Mouse (Mus musculus) heart, adult 2 months (tissue): ENCODE results near the gene Prex1.

Experiments
- CTCF ChIP-seq: fragments of 200-600 bp; IDR thresholded peaks from 2 replicates; pipeline ENCODE4 v1.8.1; 2022; ENCODE audit warnings: antibody characterized with exemption, mild to moderate bottlenecking, moderate library complexity
- EP300 ChIP-seq: fragments of 200-500 bp; IDR thresholded peaks from 2 replicates; pipeline ENCODE4 v1.6.1; 2011; ENCODE audit warnings: low read depth, low read length, control low read depth; ENCODE audit not compliant: insufficient read depth
- POLR2A ChIP-seq: fragments of 200-500 bp; IDR thresholded peaks from 2 replicates; pipeline ENCODE4 v1.6.1; 2011; ENCODE audit warnings: mild to moderate bottlenecking, low read depth, low read length, control low read depth; ENCODE audit not compliant: insufficient read depth

DNA sequence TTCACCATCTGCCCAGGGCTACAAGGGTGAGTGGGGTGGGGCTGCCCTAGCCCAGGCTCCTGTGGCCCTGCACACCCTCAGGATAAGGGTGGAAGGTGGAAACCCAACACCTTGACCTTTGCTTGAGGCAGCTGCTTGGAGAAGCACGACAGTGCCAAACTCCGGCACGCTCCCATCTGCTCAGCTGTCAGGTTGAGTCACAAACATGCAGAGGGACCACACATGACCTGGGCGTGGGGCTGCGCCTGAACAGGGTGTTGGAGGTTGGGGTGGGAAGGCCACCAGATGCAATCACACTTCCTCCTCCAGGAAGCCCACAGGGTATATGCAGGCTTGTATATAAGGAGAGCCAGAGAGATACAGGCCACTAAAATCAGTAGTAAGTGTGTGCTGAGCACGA lies 26.8 kb upstream of the Prex1 start:
- TF ChIP-seq CTCF: no peak
- no peak for TF ChIP-seq POLR2A
- no peak for TF ChIP-seq EP300
